Mouse (Mus musculus): ENCODE data around the gene Pecr. TPM values are rescaled to one million over a fixed set of nuclear protein-coding genes. Genes with fewer than 3 reads are reported as not detected.

Pecr gene
- polyA plus RNA-seq (2014; fragmentation: Nextera tagmentation; extraction: Ambion mirVana) = 14.5 and 14.7 TPM in 2 replicates

DNA sequence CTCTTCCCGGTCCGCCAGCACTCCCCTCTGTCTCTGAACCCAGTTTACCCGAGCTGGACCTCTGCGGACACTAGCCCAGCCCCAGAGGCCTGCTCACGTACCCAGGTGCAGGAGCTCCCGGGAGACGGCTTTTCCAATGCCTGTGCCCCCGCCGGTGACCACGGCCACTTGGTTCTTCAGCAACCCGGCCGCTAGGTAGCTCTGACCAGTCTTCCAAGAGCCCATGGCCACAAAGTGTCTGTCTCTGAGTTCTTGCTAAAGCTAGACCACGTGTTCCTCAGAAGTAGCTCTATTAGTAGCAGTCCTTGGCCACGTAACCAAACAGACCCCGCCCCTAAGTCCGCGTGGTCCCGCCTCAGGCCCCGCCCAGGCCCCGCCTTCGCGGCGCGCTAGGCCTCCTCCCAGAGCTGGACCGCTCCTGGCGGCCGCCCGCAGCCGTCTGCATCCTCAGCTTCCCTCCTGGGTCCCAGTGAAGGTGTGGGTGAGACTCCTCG, at the start of gene Pecr, which contains the start of gene Tmem169:
Pecr (minus strand) TSS at position 323 of the 494 bp plus-strand sequence.
Tmem169 (plus strand) TSS at position 378 of the 494 bp plus-strand sequence.
- Histone ChIP-seq H3K9me3 (ENCODE audit: control insufficient read depth, low read length) (no peaks in the 10 kb centered on the region), H3K4me1 (ENCODE audit: control insufficient read depth, insufficient read depth, low read length) (peaks cover 18% of the 10 kb centered on the region), H3K27ac (ENCODE audit: low read depth, low read length) (peak within 1 kb of the TSS; percentile 51; the same call in 1 of the 2 replicates), H3K27me3 (ENCODE audit: control insufficient read depth, insufficient read depth, low read length) (no peaks in the 10 kb centered on the region; the same call in 1 of the 2 replicates), H3K9ac (ENCODE audit: low read length) (peak within 1 kb of the TSS; percentile 64), H3K4me3 (ENCODE audit: low read depth, low read length) (peak within 1 kb of the TSS; percentile 46), H3K36me3 (ENCODE audit: control insufficient read depth, insufficient read depth, low read length) (no peaks in the 10 kb centered on the region), H3K4me2 (peak within 1 kb of the TSS; percentile 67)
- peak; percentile 98 for ATAC-seq (ENCODE audit: low FRiP score)
- WGBS = under 1% methylated on average over 30 of the region's 30 CpGs
- DNase-seq (ENCODE audit: low spot score, missing footprints) = peak; percentile 100

GRCm38 (mm10) chr1:72326162-72326821, 42.2 kb upstream of the Pecr start:
- 92% methylated on average over 11 of the region's 11 CpGs for WGBS
- H3K9ac ChIP-seq (ENCODE audit: low read length) = no peak overlapping the region

GRCm38 (mm10) chr1:72323248-72323647, 39.1 kb upstream of the Pecr start:
- WGBS = 94% methylated on average over 4 of the region's 4 CpGs

More at GRCm38 (mm10) chr1:72326162-72326821, 42.2 kb upstream of the Pecr start:
- ATAC-seq (ENCODE audit: low FRiP score) (no peak), DNase-seq (ENCODE audit: low spot score, missing footprints) (no peak)
- Histone ChIP-seq H3K4me3 (ENCODE audit: low read depth, low read length) (no peak overlapping the region), H3K36me3 (ENCODE audit: control insufficient read depth, insufficient read depth, low read length) (peaks cover 2% of the 10 kb centered on the region; the same call in 1 of the 2 replicates), H3K27me3 (ENCODE audit: control insufficient read depth, insufficient read depth, low read length) (no peaks in the 10 kb centered on the region), H3K4me2 (no peak overlapping the region), H3K27ac (ENCODE audit: low read depth, low read length) (no peak overlapping the region), H3K9me3 (ENCODE audit: control insufficient read depth, low read length) (no peaks in the 10 kb centered on the region), H3K4me1 (ENCODE audit: control insufficient read depth, insufficient read depth, low read length) (no peaks in the 10 kb centered on the region)

GRCm38 (mm10) chr1:72320759-72321158, 36.6 kb upstream of the Pecr start:
- DNase-seq (ENCODE audit: low spot score, missing footprints) (peak; percentile 82), ATAC-seq (ENCODE audit: low FRiP score) (no peak)
- H3K27ac ChIP-seq (ENCODE audit: low read depth, low read length) = no peak overlapping the region
- H3K27me3 ChIP-seq (ENCODE audit: control insufficient read depth, insufficient read depth, low read length) = no peaks in the 10 kb centered on the region
- no peak overlapping the region for H3K9ac ChIP-seq (ENCODE audit: low read length)
- peaks cover 4% of the 10 kb centered on the region; the same call in 1 of the 2 replicates for H3K36me3 ChIP-seq (ENCODE audit: control insufficient read depth, insufficient read depth, low read length)
- no peaks in the 10 kb centered on the region for H3K4me1 ChIP-seq (ENCODE audit: control insufficient read depth, insufficient read depth, low read length)
- H3K4me3 ChIP-seq (ENCODE audit: low read depth, low read length) = no peak overlapping the region
- no peak overlapping the region for H3K4me2 ChIP-seq
- 88% methylated on average over 5 of the region's 5 CpGs for WGBS
- no peaks in the 10 kb centered on the region for H3K9me3 ChIP-seq (ENCODE audit: control insufficient read depth, low read length)

More at GRCm38 (mm10) chr1:72323248-72323647, 39.1 kb upstream of the Pecr start:
- no peak for DNase-seq (ENCODE audit: low spot score, missing footprints)
- H3K36me3 ChIP-seq (ENCODE audit: control insufficient read depth, insufficient read depth, low read length) = peaks cover 2% of the 10 kb centered on the region; the same call in 1 of the 2 replicates
- no peaks in the 10 kb centered on the region for H3K4me1 ChIP-seq (ENCODE audit: control insufficient read depth, insufficient read depth, low read length)
- no peak overlapping the region for H3K9ac ChIP-seq (ENCODE audit: low read length)
- no peaks in the 10 kb centered on the region for H3K9me3 ChIP-seq (ENCODE audit: control insufficient read depth, low read length)
- no peak overlapping the region for H3K4me2 ChIP-seq
- no peak for ATAC-seq (ENCODE audit: low FRiP score)
- no peak overlapping the region for H3K4me3 ChIP-seq (ENCODE audit: low read depth, low read length)
- H3K27me3 ChIP-seq (ENCODE audit: control insufficient read depth, insufficient read depth, low read length) = no peaks in the 10 kb centered on the region
- H3K27ac ChIP-seq (ENCODE audit: low read depth, low read length) = no peak overlapping the region

DNA sequence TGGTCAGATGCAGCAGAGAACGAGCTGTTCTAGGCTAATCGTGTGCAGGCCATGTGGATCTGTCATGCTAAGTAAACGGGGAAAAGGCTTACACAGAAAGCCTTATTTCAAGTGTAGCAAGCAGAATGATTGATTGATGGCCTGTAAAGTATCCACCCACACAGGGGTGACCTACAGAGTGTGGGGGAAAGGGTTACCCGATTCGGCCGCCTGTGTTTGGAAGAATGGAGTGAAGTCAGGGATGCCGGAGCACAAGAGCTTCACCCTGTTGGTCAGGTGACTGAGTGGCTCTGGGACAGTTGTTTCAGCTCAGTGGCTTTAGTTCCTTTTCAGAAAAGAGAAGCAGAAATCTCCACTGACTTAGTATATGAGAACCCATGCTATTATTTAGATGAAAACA, 32.8 kb upstream of the Pecr start:
- H3K4me1 ChIP-seq (ENCODE audit: control insufficient read depth, insufficient read depth, low read length) = no peaks in the 10 kb centered on the region
- no peak overlapping the region for H3K9ac ChIP-seq (ENCODE audit: low read length)
- H3K36me3 ChIP-seq (ENCODE audit: control insufficient read depth, insufficient read depth, low read length) = peaks cover 2% of the 10 kb centered on the region; the same call in 1 of the 2 replicates
- no peaks in the 10 kb centered on the region for H3K9me3 ChIP-seq (ENCODE audit: control insufficient read depth, low read length)
- no peak for ATAC-seq (ENCODE audit: low FRiP score)
- no peak overlapping the region for H3K27ac ChIP-seq (ENCODE audit: low read depth, low read length)
- no peak overlapping the region for H3K4me3 ChIP-seq (ENCODE audit: low read depth, low read length)
- no peaks in the 10 kb centered on the region for H3K27me3 ChIP-seq (ENCODE audit: control insufficient read depth, insufficient read depth, low read length)
- 89% methylated on average over 7 of the region's 7 CpGs for WGBS
- H3K4me2 ChIP-seq = no peak overlapping the region
- DNase-seq (ENCODE audit: low spot score, missing footprints) = peak; percentile 26

- H3K9ac ChIP-seq (ENCODE audit: low read length) = no peak overlapping the region
- ATAC-seq (ENCODE audit: low FRiP score) (no peak), DNase-seq (ENCODE audit: low spot score, missing footprints) (peak; percentile 35)
- H3K27me3 ChIP-seq (ENCODE audit: control insufficient read depth, insufficient read depth, low read length) = no peaks in the 10 kb centered on the region
- no peak overlapping the region for H3K27ac ChIP-seq (ENCODE audit: low read depth, low read length)
- no peaks in the 10 kb centered on the region for H3K4me1 ChIP-seq (ENCODE audit: control insufficient read depth, insufficient read depth, low read length)
- no peak overlapping the region for H3K4me2 ChIP-seq
- H3K4me3 ChIP-seq (ENCODE audit: low read depth, low read length) = no peak overlapping the region
- peaks cover 2% of the 10 kb centered on the region; the same call in 1 of the 2 replicates for H3K36me3 ChIP-seq (ENCODE audit: control insufficient read depth, insufficient read depth, low read length)
- WGBS = 72% methylated on average over 8 of the region's 8 CpGs
- no peaks in the 10 kb centered on the region for H3K9me3 ChIP-seq (ENCODE audit: control insufficient read depth, low read length)
These were observed 32.3 kb upstream of the Pecr start for GRCm38 (mm10) chr1:72316409-72316808.

DNA sequence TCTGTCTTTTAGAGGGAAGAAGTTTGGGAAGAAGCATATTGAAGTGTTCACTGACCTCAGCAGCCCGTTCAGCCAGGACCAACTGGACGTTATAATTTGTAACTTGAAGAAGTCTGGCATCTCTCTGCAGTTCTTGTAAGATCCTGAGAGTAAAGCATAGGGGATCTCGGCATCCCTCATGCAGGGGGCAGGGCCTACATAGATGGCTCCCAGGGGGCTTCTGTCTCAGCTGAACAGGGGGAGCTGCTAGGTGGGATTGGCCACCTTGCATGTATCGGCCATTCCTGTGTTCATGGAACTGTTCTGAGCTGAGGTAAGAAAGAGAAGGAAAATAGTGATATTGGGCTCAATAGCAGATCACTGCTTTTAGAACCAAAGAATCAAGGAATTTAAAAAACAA, 31.3 kb upstream of the Pecr start:
- ATAC-seq (ENCODE audit: low FRiP score) = no peak
- H3K4me2 ChIP-seq = no peak overlapping the region

GRCm38 (mm10) chr1:72313399-72314039, 29.4 kb upstream of the Pecr start:
- 75% methylated on average over 5 of the region's 5 CpGs for WGBS
- no peak overlapping the region for H3K4me3 ChIP-seq (ENCODE audit: low read depth, low read length)
- H3K9ac ChIP-seq (ENCODE audit: low read length) = no peak overlapping the region
- H3K36me3 ChIP-seq (ENCODE audit: control insufficient read depth, insufficient read depth, low read length) = peaks cover 2% of the 10 kb centered on the region; the same call in 1 of the 2 replicates
- ATAC-seq (ENCODE audit: low FRiP score) = no peak
- H3K4me2 ChIP-seq = no peak overlapping the region
- peaks cover 7% of the 10 kb centered on the region; the same call in 1 of the 2 replicates for H3K4me1 ChIP-seq (ENCODE audit: control insufficient read depth, insufficient read depth, low read length)
- no peaks in the 10 kb centered on the region for H3K9me3 ChIP-seq (ENCODE audit: control insufficient read depth, low read length)
- peak; percentile 93 for DNase-seq (ENCODE audit: low spot score, missing footprints)
- no peaks in the 10 kb centered on the region for H3K27me3 ChIP-seq (ENCODE audit: control insufficient read depth, insufficient read depth, low read length)
- no peak overlapping the region for H3K27ac ChIP-seq (ENCODE audit: low read depth, low read length)

More for the DNA sequence above, 31.3 kb upstream of the Pecr start:
- no peak for DNase-seq (ENCODE audit: low spot score, missing footprints)
- Histone ChIP-seq H3K27me3 (ENCODE audit: control insufficient read depth, insufficient read depth, low read length) (no peaks in the 10 kb centered on the region), H3K27ac (ENCODE audit: low read depth, low read length) (no peak overlapping the region), H3K4me1 (ENCODE audit: control insufficient read depth, insufficient read depth, low read length) (no peaks in the 10 kb centered on the region), H3K9me3 (ENCODE audit: control insufficient read depth, low read length) (no peaks in the 10 kb centered on the region), H3K4me3 (ENCODE audit: low read depth, low read length) (no peak overlapping the region), H3K9ac (ENCODE audit: low read length) (no peak overlapping the region), H3K36me3 (ENCODE audit: control insufficient read depth, insufficient read depth, low read length) (peaks cover 2% of the 10 kb centered on the region; the same call in 1 of the 2 replicates)
- WGBS = 88% methylated on average over 4 of the region's 4 CpGs

All from midbrain, embryonic 11.5 days (tissue).